Mouse (Mus musculus) kidney, adult 2 months (tissue): Measurements from ENCODE around the gene Enpp7. TPM values are rescaled to one million over a fixed set of nuclear protein-coding genes. Genes with fewer than 3 reads are reported as not detected.

Experiments used
- DNase-seq: peaks from one replicate; pipeline ENCODE4 v3.0.0; 2021
- H3K27ac ChIP-seq: fragments of 200-500 bp; 2 replicates; pipeline ENCODE4 v1.5.1; 2012; ENCODE audit warnings: low read depth, low read length, control low read depth, inconsistent platforms; ENCODE audit not compliant: insufficient read depth
- H3K27me3 ChIP-seq: fragments of 200-500 bp; replicated peaks from 2 replicates; pipeline ENCODE4 v1.6.1; 2012; ENCODE audit warnings: mild to moderate bottlenecking, moderate library complexity, low read length, inconsistent platforms; ENCODE audit not compliant: control insufficient read depth, insufficient read depth
- H3K36me3 ChIP-seq: fragments of 200-500 bp; 2 replicates; pipeline ENCODE4 v1.6.1; 2012; ENCODE audit warnings: mild to moderate bottlenecking, moderate library complexity, low read length, inconsistent platforms; ENCODE audit not compliant: control insufficient read depth, insufficient read depth
- H3K4me1 ChIP-seq: fragments of 200-500 bp; 2 replicates; pipeline ENCODE4 v1.6.1; 2011; ENCODE audit warnings: low read length; ENCODE audit not compliant: control insufficient read depth, insufficient read depth
- H3K4me3 ChIP-seq: fragments of 200-500 bp; 2 replicates; pipeline ENCODE4 v1.5.1; 2011; ENCODE audit warnings: mild to moderate bottlenecking, low read depth, low read length, control low read depth; ENCODE audit not compliant: insufficient read depth
- CTCF ChIP-seq: fragments of 200-500 bp; conservative IDR thresholded peaks from 2 replicates; pipeline ENCODE4 v1.5.1; 2011; ENCODE audit warnings: low read depth, mild to moderate bottlenecking, control low read depth, low read length, moderate library complexity, mixed read lengths; ENCODE audit not compliant: insufficient read depth, insufficient read length
- POLR2A ChIP-seq: fragments of 200-500 bp; IDR thresholded peaks from one replicate; pipeline ENCODE4 v1.6.1; 2011; ENCODE audit warnings: low read depth, low read length, control low read depth
- WGBS: fragments of 180-500 bp; shearing (Covaris S2); methylation state at CpG from one replicate; pipeline ENCODE4 v1.1.7; 2018; 5-methylcytosine and 5-hydroxymethylcytosine counted together
- polyA plus RNA-seq: library from polyadenylated mRNA; depleted of rRNA; stranded (reverse); fragments of >200 nt; gene quantifications from 2 replicates; pipeline ENCODE4 v1.2.3, GENCODE M21; 2012; rRNA removed

Gene Enpp7
- not detected in 2 replicates for polyA plus RNA-seq

DNA sequence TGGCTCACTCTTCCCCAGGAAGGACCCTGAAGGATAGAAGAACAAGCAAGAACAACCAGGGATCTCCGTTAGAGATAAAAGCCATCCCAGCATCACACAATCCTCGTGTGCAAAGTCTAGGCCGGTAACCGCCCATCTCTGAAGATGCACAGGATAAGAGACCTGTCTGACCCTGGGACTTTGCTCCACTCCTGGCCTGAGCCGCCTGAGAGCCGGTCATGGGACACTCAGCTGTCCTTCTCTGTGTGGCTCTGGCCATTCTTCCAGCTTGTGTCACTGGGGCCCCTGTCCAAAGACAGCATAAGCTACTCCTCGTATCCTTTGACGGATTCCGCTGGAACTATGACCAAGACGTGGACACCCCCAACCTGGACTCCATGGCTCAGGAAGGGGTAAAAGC, at the start of gene Enpp7:
Gene Enpp7 (plus strand): TSS at position 190 of the 400 bp plus-strand sequence.
- H3K27ac ChIP-seq = no peak within 1 kb of the TSS
- H3K4me1 ChIP-seq = no peaks in the 10 kb centered on the region
- no peaks in the 10 kb centered on the region for H3K27me3 ChIP-seq
- no peak within 1 kb of the TSS for H3K4me3 ChIP-seq
- no peak for TF ChIP-seq POLR2A
- no peak for TF ChIP-seq CTCF
- 76% methylated on average over 10 of the region's 10 CpGs for WGBS
- no peaks in the 10 kb centered on the region for H3K36me3 ChIP-seq
- DNase-seq = peak; percentile 47

DNA sequence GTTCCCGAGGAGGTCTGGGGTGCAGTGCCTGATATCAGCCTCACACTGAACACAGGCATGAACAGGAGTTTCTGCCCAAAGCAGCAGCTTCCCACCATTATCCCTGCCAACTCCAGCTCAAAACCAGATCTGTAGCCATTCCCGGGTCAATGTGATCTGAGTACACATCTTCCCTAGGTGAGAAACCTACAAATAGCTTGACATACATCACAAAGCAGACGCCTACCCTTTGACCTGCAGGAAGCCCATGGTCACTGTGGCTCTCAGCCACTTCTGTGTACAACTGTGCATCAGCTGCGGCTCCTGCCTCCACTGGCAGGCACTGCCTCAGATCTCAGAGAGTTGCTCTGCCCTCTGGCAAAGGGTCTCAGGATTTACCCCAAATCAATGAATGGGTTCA, 48.3 kb upstream of the Enpp7 start:
- Histone ChIP-seq H3K4me3 (no peak overlapping the region), H3K4me1 (no peaks in the 10 kb centered on the region), H3K36me3 (no peaks in the 10 kb centered on the region), H3K27ac (no peak overlapping the region), H3K27me3 (no peaks in the 10 kb centered on the region)
- no peak for TF ChIP-seq POLR2A
- TF ChIP-seq CTCF = no peak
- WGBS = 82% methylated on average over 4 of the region's 4 CpGs
- DNase-seq = no peak

DNA sequence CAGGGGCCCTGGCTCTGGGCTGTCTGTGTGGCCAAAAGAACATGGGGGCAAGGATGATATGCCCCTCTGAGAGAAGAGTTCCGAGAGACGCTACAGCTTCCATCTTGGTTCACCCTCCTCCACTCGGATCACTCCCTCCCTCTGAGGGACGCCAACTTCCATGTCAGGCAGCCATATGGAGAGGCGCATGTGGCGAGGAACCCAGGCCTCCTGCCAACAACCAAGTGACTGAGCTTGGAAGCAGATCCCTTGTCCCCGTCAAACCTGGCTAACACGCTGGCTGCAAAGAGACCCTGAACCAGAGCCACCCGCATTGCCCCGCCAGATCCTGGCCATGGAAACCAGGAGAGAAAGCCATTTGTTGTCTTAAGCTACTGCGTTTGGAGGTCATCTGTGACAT, 47.4 kb upstream of the Enpp7 start:
- Histone ChIP-seq H3K4me1 (no peaks in the 10 kb centered on the region), H3K4me3 (no peak overlapping the region), H3K36me3 (no peaks in the 10 kb centered on the region), H3K27ac (no peak overlapping the region), H3K27me3 (no peaks in the 10 kb centered on the region)
- no peak for TF ChIP-seq POLR2A
- no peak for TF ChIP-seq CTCF
- WGBS = 73% methylated on average over 11 of the region's 11 CpGs
- no peak for DNase-seq

DNA sequence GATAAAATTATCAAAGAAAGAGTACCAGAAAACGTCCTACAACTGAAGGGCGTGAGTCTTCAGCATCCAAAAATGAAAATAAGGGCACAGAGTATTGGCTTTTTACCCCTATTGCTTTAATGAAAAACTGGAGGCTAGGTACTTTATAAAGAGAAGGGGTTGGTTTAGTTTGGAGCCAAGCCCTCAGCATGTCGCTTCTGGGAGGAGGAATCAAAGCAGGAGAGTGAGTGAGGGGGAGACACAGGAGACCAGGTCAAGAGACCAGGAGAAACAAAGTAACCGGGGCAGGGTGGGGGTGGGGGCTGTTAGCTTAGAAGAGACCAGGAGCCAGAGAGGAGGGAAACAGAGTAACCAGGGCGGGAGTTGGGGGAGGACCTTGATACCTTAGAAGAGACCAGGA, 46.7 kb upstream of the Enpp7 start:
- TF ChIP-seq POLR2A (no peak), CTCF (no peak)
- Histone ChIP-seq H3K4me1 (no peaks in the 10 kb centered on the region), H3K36me3 (no peaks in the 10 kb centered on the region), H3K4me3 (no peak overlapping the region), H3K27me3 (no peaks in the 10 kb centered on the region), H3K27ac (no peak overlapping the region)
- no peak for DNase-seq
- 28% methylated on average over 5 of the region's 5 CpGs for WGBS

DNA sequence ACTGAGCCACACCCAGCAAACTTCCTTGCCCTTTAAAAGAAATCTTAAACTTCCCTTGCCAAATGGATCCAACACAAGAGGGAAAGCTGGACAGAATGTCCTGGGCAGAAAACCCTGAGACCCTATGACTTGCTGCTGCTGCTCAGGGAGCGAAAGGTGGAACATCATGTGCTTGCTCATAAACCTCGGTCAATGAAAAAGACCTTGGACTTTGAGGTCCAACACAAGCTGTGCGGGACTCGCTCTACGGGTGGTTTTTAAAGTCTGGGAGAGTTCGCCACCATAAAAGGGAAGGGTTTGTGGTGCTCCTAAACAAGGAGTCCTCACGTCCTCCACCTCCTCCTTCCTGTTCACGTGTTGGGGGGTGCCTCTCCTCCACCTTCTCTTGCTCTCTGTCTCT, 42.1 kb upstream of the Enpp7 start:
- 83% methylated on average over 8 of the region's 8 CpGs for WGBS
- Histone ChIP-seq H3K27ac (no peak overlapping the region), H3K4me1 (no peaks in the 10 kb centered on the region), H3K36me3 (no peaks in the 10 kb centered on the region), H3K27me3 (no peaks in the 10 kb centered on the region), H3K4me3 (no peak overlapping the region)
- DNase-seq = no peak
- TF ChIP-seq CTCF = no peak
- no peak for TF ChIP-seq POLR2A

DNA sequence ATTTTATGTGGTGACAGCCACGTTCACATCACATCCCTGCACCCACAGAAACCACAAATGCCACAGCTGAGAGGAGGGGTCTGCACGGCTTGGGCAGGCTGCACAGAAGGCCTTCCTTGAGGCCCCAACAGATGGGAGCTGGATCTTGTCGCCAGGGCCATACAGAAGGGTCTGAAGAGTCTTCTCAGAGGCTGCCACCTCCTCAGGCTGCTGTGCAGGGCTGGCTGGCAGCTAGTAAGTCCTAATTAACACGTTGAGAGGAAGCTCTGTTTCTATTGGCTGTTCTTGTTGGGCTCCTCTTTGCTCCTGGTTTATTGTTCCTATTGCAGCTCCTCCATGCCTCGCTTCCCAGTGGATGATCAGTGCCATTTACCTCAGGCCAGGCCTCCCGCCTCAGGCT, 33.0 kb upstream of the Enpp7 start:
- WGBS = 60% methylated on average over 6 of the region's 6 CpGs
- Histone ChIP-seq H3K27me3 (no peaks in the 10 kb centered on the region), H3K4me3 (no peak overlapping the region), H3K36me3 (no peaks in the 10 kb centered on the region), H3K4me1 (no peaks in the 10 kb centered on the region), H3K27ac (no peak overlapping the region)
- DNase-seq = no peak
- TF ChIP-seq POLR2A = no peak
- no peak for TF ChIP-seq CTCF

DNA sequence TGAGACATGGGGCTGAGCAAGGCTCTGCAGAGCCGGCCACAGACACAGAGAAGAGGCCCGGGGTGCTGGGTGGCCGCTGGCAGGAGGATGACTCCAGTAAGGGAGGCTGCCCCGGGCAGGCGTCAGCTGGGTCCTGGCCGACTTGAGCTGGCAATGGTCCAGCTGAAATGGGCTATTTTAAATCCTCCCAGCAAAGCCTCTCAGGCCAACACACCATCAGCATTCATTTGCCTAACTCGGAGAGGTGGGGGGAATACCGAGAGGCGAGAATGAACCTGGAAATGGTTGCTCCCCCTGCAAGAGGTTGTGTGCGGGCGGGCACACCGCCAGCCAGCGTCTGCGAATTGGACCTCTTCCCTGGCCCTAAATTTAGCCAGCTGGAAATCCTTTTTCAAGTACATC, 30.9 kb upstream of the Enpp7 start:
- Histone ChIP-seq H3K4me3 (no peak overlapping the region), H3K27ac (no peak overlapping the region), H3K27me3 (no peaks in the 10 kb centered on the region), H3K36me3 (no peaks in the 10 kb centered on the region), H3K4me1 (no peaks in the 10 kb centered on the region)
- WGBS = 49% methylated on average over 14 of the region's 14 CpGs
- TF ChIP-seq CTCF (no peak), POLR2A (no peak)
- DNase-seq = peak; percentile 5

DNA sequence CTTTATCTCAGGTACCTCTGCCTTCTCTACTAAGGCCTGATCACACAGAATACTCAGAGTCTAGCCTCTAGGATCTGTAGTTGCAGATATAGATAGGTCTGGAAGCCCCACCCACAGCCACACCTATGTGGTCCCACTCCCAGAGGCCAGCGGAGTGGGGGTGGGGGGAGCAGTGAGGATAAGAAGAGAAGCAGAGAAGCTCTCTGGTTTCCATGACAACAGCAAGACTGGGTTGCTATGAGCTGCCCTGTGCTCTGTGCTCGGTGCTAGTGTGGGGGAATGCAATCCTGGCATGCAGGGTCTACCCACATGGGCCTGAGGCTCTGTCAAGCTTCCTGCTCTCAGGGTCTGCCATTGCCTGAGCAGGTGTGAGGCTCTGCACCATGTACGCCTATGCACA, 27.3 kb upstream of the Enpp7 start:
- 74% methylated on average over 3 of the region's 3 CpGs for WGBS
- TF ChIP-seq POLR2A (no peak), CTCF (no peak)
- Histone ChIP-seq H3K36me3 (no peaks in the 10 kb centered on the region), H3K27ac (no peak overlapping the region), H3K4me3 (no peak overlapping the region), H3K27me3 (no peaks in the 10 kb centered on the region), H3K4me1 (no peaks in the 10 kb centered on the region)
- no peak for DNase-seq
